Mouse (Mus musculus) mesoderm, embryonic 11.5 days (tissue): ENCODE measurements at regions not wholly inside any gene's neighbourhood (a gene's known extent, or its start where the extent isn't known, plus 50 kb on each side); places are given as distances from the start of the nearest gene placed in this dataset.

Experiments used
- DNase-seq: peaks from one replicate; pipeline ENCODE4 v3.0.0-alpha.2; 2012; ENCODE audit warnings: low read depth, low spot score

DNA sequence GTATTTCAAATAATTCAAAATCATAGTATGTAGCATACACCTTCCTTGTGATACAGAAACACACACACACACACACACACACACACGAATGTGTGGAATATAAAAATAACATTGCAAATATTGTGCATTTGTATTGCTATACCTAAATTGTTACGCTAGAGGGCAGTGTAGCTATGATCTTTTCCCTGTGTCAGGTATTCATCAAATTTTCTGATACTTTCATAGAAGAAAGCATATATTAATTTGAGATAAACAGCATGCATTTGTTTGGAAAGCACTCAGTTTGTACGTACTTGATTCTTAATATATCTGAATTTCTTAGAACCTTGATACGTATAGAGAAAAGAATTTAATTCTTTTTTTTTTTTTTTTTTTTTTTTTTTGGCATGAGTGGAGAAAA lies 1700.9 kb upstream of the Sel1l start:
- peak; percentile 15 for DNase-seq

DNA sequence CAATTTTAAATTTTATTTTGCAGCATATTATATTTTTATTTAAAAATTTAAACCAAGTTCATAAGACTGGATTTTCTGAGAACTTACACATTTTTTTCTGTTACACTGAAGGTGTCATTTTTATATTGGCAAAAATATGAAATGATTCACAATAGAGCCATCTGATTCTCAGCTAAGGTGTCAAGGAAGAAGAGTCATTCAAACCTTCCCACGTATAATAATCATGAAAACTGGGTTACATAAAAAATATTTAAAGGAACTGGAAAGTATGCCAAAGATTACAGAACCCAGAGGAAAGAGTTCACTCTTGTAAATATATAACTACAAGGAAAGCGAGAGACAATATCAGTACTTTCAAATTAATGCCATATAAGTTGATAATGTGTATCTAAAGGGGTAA lies 1674.5 kb upstream of the Sel1l start:
- no peak for DNase-seq

GRCm38 (mm10) chr12:93486381-93486780 lies 1637.4 kb upstream of the Sel1l start:
- DNase-seq = no peak

GRCm38 (mm10) chr12:93462106-93462505 lies 1613.1 kb upstream of the Sel1l start:
- DNase-seq = no peak

DNA sequence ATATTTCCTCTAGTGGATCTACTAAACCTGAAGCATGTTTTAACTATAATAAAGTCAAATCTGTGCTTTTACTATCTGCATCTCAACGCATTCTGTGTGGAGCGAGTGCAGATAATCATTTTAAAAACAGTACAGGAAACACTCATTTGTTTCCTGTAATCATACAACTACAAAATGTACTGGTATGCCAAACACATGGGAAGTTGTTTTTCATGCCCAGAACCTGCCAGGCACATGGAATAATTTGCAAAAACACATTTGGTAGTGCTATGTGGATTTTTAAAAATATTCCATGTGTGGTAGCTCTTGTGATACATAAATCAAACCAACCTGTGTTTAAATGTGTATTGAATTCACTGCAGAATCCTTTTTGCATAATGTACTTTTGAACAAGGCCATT lies 1600.5 kb upstream of the Sel1l start:
- no peak for DNase-seq

DNA sequence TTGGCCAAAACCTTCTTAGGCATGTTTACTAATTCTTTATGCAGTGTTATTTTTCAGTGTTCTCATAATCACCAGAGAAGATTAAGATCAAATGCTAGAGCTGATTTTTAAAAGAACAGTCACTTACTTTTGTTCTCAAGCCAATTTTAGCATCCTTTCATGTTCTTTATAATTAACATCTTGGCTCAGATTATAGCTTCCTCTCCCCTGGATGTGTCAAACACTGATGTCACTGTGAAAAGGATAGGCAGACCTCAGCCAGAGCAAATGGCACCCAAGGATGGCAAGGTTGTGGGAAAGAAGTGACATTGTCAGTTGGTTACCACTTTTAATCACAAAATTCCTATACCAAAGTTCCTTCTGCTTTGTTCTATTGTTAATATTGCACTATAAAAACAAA lies 1580.3 kb upstream of the Sel1l start:
- DNase-seq = no peak

DNA sequence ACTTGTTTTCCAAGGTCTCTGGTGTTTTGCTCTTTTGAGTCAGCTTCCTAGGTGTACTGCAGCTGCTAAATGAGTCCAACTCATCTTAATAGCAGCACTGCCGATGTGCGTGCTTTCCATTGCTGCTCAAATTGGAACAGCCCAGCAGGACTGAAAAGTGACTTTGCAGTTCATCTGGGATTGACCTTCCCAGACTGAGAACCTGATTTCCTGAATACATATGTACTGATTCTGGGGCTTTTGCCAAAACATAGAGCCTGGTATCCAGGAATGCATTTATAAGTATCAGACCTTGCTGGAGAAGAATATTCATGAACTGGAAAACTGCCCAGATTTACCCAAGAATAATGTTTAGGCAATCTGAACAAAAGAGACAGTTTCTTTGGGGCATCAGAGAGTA lies 1579.0 kb upstream of the Sel1l start:
- no peak for DNase-seq

- DNase-seq = no peak
These were observed 1567.4 kb upstream of the Sel1l start for GRCm38 (mm10) chr12:93416381-93416780.

- no peak for DNase-seq
These were observed 1566.8 kb upstream of the Sel1l start for GRCm38 (mm10) chr12:93415791-93416190.

- no peak for DNase-seq
These were observed 1536.6 kb upstream of the Sel1l start for GRCm38 (mm10) chr12:93385578-93385977.

- peak; percentile 74 for DNase-seq
These were observed 1494.0 kb upstream of the Sel1l start for GRCm38 (mm10) chr12:93342933-93343332.

GRCm38 (mm10) chr12:93342525-93342924 lies 1493.6 kb upstream of the Sel1l start:
- no peak for DNase-seq

DNA sequence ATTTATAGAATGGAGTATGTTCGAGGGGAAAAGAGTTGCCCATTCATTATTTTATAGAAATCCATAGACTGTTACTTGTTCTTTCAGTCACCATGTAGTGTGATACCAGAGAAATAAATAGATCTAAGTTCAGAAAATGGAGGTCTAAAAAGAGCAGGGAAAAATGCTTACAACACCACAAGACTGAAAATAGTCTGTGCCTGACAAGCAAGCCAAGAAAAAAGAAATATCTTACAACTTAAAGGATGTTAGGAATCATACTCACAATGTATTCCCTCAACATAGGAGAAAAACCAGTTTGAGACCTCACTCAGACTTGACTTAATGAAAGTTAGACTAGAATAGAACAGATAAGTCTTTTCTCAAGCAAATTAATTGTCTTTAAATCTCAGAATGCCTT lies 1486.6 kb upstream of the Sel1l start:
- no peak for DNase-seq

DNA sequence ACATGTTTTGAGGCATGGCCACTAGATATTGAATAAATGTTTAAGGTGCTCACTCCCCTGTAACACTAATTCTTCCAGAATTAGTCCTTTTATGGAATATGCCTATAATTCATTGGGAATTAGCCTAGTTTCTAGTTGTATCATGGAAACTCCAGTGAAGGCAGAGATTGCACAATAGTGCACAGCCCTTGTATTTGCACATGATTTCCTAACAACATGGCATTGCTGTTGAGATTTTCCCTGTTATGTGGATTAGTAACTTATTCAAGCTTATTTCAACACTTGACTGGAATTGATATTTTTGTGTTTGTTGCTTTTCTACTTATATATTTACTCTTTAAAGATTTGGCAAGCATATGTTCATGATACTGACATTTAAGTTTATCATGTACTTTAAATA lies 1463.3 kb upstream of the Sel1l start:
- DNase-seq = no peak

DNA sequence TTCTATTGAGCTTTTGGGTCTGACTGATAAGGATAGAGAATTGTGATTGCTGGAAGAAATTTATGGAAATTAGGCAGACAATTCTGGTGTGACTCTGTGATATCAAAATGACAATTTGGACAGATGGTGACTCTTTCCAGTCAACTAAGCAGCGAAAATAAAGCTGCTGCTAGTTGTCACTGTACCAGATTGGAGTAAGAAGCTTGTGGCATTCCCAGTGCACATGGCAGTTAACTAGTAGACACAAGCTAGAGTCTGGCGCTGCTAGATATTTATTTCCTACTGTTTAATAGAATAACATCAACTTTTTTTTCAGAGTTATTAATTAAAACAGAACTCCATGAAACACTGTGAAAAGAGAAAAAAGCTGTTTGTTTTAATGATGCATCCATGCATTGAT lies 1432.9 kb upstream of the Sel1l start:
- DNase-seq = no peak

DNA sequence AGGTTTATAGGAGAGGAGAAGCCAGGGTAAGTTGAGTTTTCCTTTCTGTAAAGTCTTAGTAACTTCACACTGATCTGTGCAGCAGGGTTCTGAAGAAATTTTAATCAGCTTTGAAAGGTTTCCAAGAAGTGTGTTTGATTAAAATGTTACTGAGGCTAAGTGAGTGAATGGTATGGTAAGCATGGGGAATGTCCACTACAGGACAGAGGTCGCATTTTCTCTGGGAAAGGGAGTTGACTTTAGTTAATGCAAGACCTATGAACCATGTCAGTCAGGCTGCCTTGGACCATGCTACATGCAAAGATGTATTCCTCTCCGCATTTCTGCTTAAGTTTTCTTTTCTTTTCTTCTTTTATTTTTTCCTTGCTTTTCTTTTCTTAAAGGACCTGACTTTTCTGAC lies 1424.7 kb upstream of the Sel1l start:
- no peak for DNase-seq

GRCm38 (mm10) chr12:93230237-93230636 lies 1381.3 kb upstream of the Sel1l start:
- no peak for DNase-seq

DNA sequence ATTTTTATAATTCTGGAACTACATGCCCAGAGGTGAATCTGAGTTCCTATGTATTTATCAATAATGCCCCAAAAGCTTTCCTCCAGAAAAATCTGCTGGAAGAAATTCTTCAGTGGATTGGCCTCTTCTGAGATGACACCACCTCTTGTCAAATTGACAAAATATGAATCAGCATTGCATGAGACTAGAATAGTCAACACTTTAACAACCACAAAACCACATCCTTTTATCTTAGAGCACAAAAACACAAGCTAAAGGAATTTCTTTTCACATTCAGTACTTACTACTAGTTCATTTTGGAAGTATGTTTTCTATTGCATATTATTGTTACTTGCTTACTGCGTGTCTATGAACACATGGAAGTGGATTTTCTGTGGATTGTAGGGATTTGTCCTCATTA lies 1377.9 kb upstream of the Sel1l start:
- DNase-seq = no peak

GRCm38 (mm10) chr12:93221179-93221922 lies 1372.4 kb upstream of the Sel1l start:
- peak; percentile 38 for DNase-seq

GRCm38 (mm10) chr12:93207596-93207995 lies 1358.6 kb upstream of the Sel1l start:
- no peak for DNase-seq

- no peak for DNase-seq
These were observed 1340.0 kb upstream of the Sel1l start for GRCm38 (mm10) chr12:93188940-93189339.

- DNase-seq = no peak
These were observed 1324.8 kb upstream of the Sel1l start for GRCm38 (mm10) chr12:93173744-93174143.

- DNase-seq = no peak
These were observed 1311.3 kb upstream of the Sel1l start for GRCm38 (mm10) chr12:93160252-93160651.
